Mouse (Mus musculus) embryonic facial prominence, embryonic 14.5 days (tissue): Measurements from ENCODE around the gene Pga5. TPM values are rescaled to one million over a fixed set of nuclear protein-coding genes. Genes with fewer than 3 reads are reported as not detected.

ENCODE experiments used
- ATAC-seq: fragments of 200-750 bp; cut with Nextera tagmentation; 2 replicates; pipeline ENCODE4 v1.8.0; 2017; ENCODE audit warnings: low read depth, moderate number of reproducible peaks, moderate TSS enrichment
- DNase-seq: peaks from one replicate; pipeline ENCODE4 v3.0.0-alpha.2; 2015; ENCODE audit warnings: low spot score
- H3K27ac ChIP-seq: fragments of 300-500 bp; sonication (generic); replicated peaks from 2 replicates; pipeline ENCODE4 v1.5.1; 2014; ENCODE audit warnings: low read depth, mild to moderate bottlenecking, low read length, moderate library complexity
- H3K27me3 ChIP-seq: fragments of 300-500 bp; sonication (generic); replicated peaks from 2 replicates; pipeline ENCODE4 v1.6.1; 2014; ENCODE audit warnings: low read length; ENCODE audit not compliant: control insufficient read depth, insufficient read depth
- H3K36me3 ChIP-seq: fragments of 300-500 bp; sonication (generic); 2 replicates; pipeline ENCODE4 v1.6.1; 2014; ENCODE audit warnings: low read length, mixed read lengths; ENCODE audit not compliant: control insufficient read depth, insufficient read depth
- H3K4me1 ChIP-seq: fragments of 300-500 bp; sonication (generic); 2 replicates; pipeline ENCODE4 v1.6.1; 2014; ENCODE audit warnings: antibody characterized with exemption, low read length; ENCODE audit not compliant: control insufficient read depth, insufficient read depth
- H3K4me2 ChIP-seq: fragments of 300-500 bp; sonication (generic); 2 replicates; pipeline ENCODE4 v1.6.1; 2014; ENCODE audit warnings: low read depth, mild to moderate bottlenecking, low read length, moderate library complexity, mixed read lengths
- H3K4me3 ChIP-seq: fragments of 300-500 bp; sonication (generic); 2 replicates; pipeline ENCODE4 v1.5.1; 2014; ENCODE audit warnings: low read depth, mild to moderate bottlenecking, low read length
- H3K9ac ChIP-seq: fragments of 300-500 bp; sonication (generic); 2 replicates; pipeline ENCODE4 v1.6.1; 2014; ENCODE audit warnings: low read depth, mild to moderate bottlenecking, low read length, moderate library complexity, mixed read lengths
- H3K9me3 ChIP-seq: fragments of 300-500 bp; sonication (generic); 2 replicates; pipeline ENCODE4 v1.6.1; 2016; ENCODE audit warnings: low read length; ENCODE audit not compliant: control insufficient read depth
- WGBS: fragments of 180-500 bp; shearing (Covaris S2); extraction: QIAGEN DNeasy Blood & Tissue Kit; methylation state at CpG from one replicate; pipeline ENCODE4 v1.1.7; 2014; 5-methylcytosine and 5-hydroxymethylcytosine counted together
- polyA plus RNA-seq: library from polyadenylated mRNA; unstranded; fragments of >200 nt; fragmentation: Nextera tagmentation; extraction: Ambion mirVana; gene quantifications from 2 replicates; pipeline ENCODE4 v1.2.1, GENCODE M21; 2014

Gene Pga5
- polyA plus RNA-seq, 1 experiment from 2014 or later: not detected

GRCm38 (mm10) chr19:10645616-10646015 lies 32.3 kb downstream of the Pga5 start:
- H3K36me3 ChIP-seq: no peaks in the 10 kb centered on the region
- 96% methylated on average over 2 of the region's 2 CpGs for whole genome bisulfite sequencing
- no peak overlapping the region for H3K4me2 ChIP-seq
- H3K27me3 ChIP-seq: no peaks in the 10 kb centered on the region
- DNase-seq (no peak), ATAC-seq (no peak)
- no peak overlapping the region for H3K27ac ChIP-seq
- 0 out of 2 replicates have a peak, but pooled peaks cover under 1% of the 10 kb centered on the region for H3K4me1 ChIP-seq
- no peaks in the 10 kb centered on the region for H3K9me3 ChIP-seq
- no peak overlapping the region for H3K9ac ChIP-seq
- no peak overlapping the region for H3K4me3 ChIP-seq

GRCm38 (mm10) chr19:10640589-10641378 lies 37.1 kb downstream of the Pga5 start:
- peak; percentile 75 for ATAC-seq

GRCm38 (mm10) chr19:10640080-10640479 lies 37.8 kb downstream of the Pga5 start:
- 8% methylated on average over 5 of the region's 5 CpGs for WGBS
- ATAC-seq: peak; percentile 35; the same call in 1 of the 2 replicates

More at GRCm38 (mm10) chr19:10640589-10641378, 37.1 kb downstream of the Pga5 start:
- DNase-seq: peak; percentile 76
- Histone ChIP-seq H3K4me2 (peak overlapping the region; percentile 19), H3K4me1 (peaks cover 5% of the 10 kb centered on the region; the same call in 1 of the 2 replicates), H3K27me3 (no peaks in the 10 kb centered on the region; the same call in 1 of the 2 replicates), H3K4me3 (0 out of 2 replicates have a peak overlapping the region, but pooled peaks have one; percentile 2), H3K9me3 (no peaks in the 10 kb centered on the region), H3K9ac (no peak overlapping the region), H3K36me3 (no peaks in the 10 kb centered on the region), H3K27ac (peak overlapping the region; percentile 76)
- WGBS: 34% methylated on average over 13 of the region's 13 CpGs

GRCm38 (mm10) chr19:10637840-10638239 lies 40.0 kb downstream of the Pga5 start:
- H3K27me3 ChIP-seq: no peaks in the 10 kb centered on the region; the same call in 1 of the 2 replicates
- H3K9me3 ChIP-seq: no peaks in the 10 kb centered on the region
- no peak overlapping the region for H3K4me3 ChIP-seq
- H3K4me1 ChIP-seq: peaks cover 17% of the 10 kb centered on the region; the same call in 1 of the 2 replicates
- WGBS: 31% methylated on average over 7 of the region's 7 CpGs
- no peak overlapping the region for H3K4me2 ChIP-seq
- DNase-seq (peak; percentile 28), ATAC-seq (no peak)
- no peak overlapping the region for H3K27ac ChIP-seq
- no peak overlapping the region for H3K9ac ChIP-seq
- no peaks in the 10 kb centered on the region for H3K36me3 ChIP-seq

More at GRCm38 (mm10) chr19:10640080-10640479, 37.8 kb downstream of the Pga5 start:
- Histone ChIP-seq H3K4me2 (peak overlapping the region; percentile 19), H3K36me3 (no peaks in the 10 kb centered on the region), H3K9me3 (no peaks in the 10 kb centered on the region), H3K4me1 (peaks cover 8% of the 10 kb centered on the region; the same call in 1 of the 2 replicates), H3K27me3 (no peaks in the 10 kb centered on the region; the same call in 1 of the 2 replicates), H3K9ac (no peak overlapping the region), H3K4me3 (0 out of 2 replicates have a peak overlapping the region, but pooled peaks have one; percentile 2), H3K27ac (peak overlapping the region; percentile 76)
- peak; percentile 67 for DNase-seq

- Histone ChIP-seq H3K4me3 (peak overlapping the region; percentile 47), H3K4me2 (peak overlapping the region; percentile 93), H3K4me1 (peaks cover 12% of the 10 kb centered on the region; the same call in 1 of the 2 replicates), H3K9ac (peak overlapping the region; percentile 66), H3K27ac (peak overlapping the region; percentile 39; the same call in 1 of the 2 replicates), H3K9me3 (no peaks in the 10 kb centered on the region), H3K27me3 (no peaks in the 10 kb centered on the region; the same call in 1 of the 2 replicates), H3K36me3 (peaks cover 20% of the 10 kb centered on the region)
- 4% methylated on average over 20 of the region's 21 CpGs for WGBS
- peak; percentile 78 for DNase-seq
- peak; percentile 86 for ATAC-seq
These were observed 43.0 kb downstream of the Pga5 start for GRCm38 (mm10) chr19:10634872-10635318.

GRCm38 (mm10) chr19:10634106-10634871 lies 43.6 kb downstream of the Pga5 start, which contains the start of gene Vwce:
Gene Vwce, plus strand, starts transcription at chr19:10634213.
- peaks cover 26% of the 10 kb centered on the region for H3K36me3 ChIP-seq
- ATAC-seq (peak; percentile 81), DNase-seq (peak; percentile 69)
- no peaks in the 10 kb centered on the region; the same call in 1 of the 2 replicates for H3K27me3 ChIP-seq
- H3K27ac ChIP-seq: peak within 1 kb of the TSS; percentile 39; the same call in 1 of the 2 replicates
- WGBS: 4% methylated on average over 26 of the region's 32 CpGs
- H3K9me3 ChIP-seq: no peaks in the 10 kb centered on the region
- peak within 1 kb of the TSS; percentile 47 for H3K4me3 ChIP-seq
- H3K9ac ChIP-seq: peak within 1 kb of the TSS; percentile 66
- H3K4me1 ChIP-seq: peaks cover 12% of the 10 kb centered on the region; the same call in 1 of the 2 replicates
- H3K4me2 ChIP-seq: peak within 1 kb of the TSS; percentile 93
